Mouse (Mus musculus) NIH3T3 (cell line): ENCODE data around the gene Eno1.
A peak's percentile ranks its signal among the peaks of the same experiment; 100 is the strongest.
"Not testable (repeated sequence)": the region's sequence is repeated elsewhere in the genome, so short reads cannot be mapped to it uniquely, and the experiment has no call there.

Experiments
- DNase-seq: peaks from one replicate; pipeline ENCODE4 v3.0.0-alpha.2; 2012; ENCODE audit warnings: low read depth

Eno1 gene

GRCm38 (mm10) chr4:150249731-150250270 is 13.3 kb downstream of the Eno1 start:
- DNase-seq, result peak; percentile 34

- DNase-seq, result no peak
Observed at GRCm38 (mm10) chr4:150250549-150251422, 14.3 kb downstream of the Eno1 start.

GRCm38 (mm10) chr4:150254416-150254815 is 17.9 kb downstream of the Eno1 start:
- no peak for DNase-seq

- DNase-seq, result no peak
Observed at GRCm38 (mm10) chr4:150255181-150255580, 18.7 kb downstream of the Eno1 start.

GRCm38 (mm10) chr4:150257252-150258204 is 21.0 kb downstream of the Eno1 start:
- peak; percentile 91 for DNase-seq

- DNase-seq, result no peak
Observed at GRCm38 (mm10) chr4:150258388-150258787, 21.9 kb downstream of the Eno1 start.

- no peak for DNase-seq
Observed at GRCm38 (mm10) chr4:150259577-150259976, 23.1 kb downstream of the Eno1 start.

- DNase-seq, result no peak
Observed at GRCm38 (mm10) chr4:150260111-150260510, 23.6 kb downstream of the Eno1 start.

- peak; percentile 51 for DNase-seq
Observed at GRCm38 (mm10) chr4:150260745-150261144, 24.2 kb downstream of the Eno1 start.

- DNase-seq, result no peak
Observed at GRCm38 (mm10) chr4:150262301-150262700, 25.8 kb downstream of the Eno1 start.

- no peak for DNase-seq
Observed at GRCm38 (mm10) chr4:150264903-150265302, 28.4 kb downstream of the Eno1 start.

GRCm38 (mm10) chr4:150265471-150265870 is 28.9 kb downstream of the Eno1 start:
- no peak for DNase-seq

- DNase-seq, result peak; percentile 63
Observed at GRCm38 (mm10) chr4:150266655-150267223, 30.2 kb downstream of the Eno1 start.

- DNase-seq, result no peak
Observed at GRCm38 (mm10) chr4:150268674-150269653, 32.4 kb downstream of the Eno1 start.

- DNase-seq, result peak; percentile 85
Observed at GRCm38 (mm10) chr4:150269679-150270078, 33.2 kb downstream of the Eno1 start.

- DNase-seq, result not testable (repeated sequence)
Observed at GRCm38 (mm10) chr4:150270718-150271117, 34.2 kb downstream of the Eno1 start.

- DNase-seq, result peak; percentile 93
Observed at GRCm38 (mm10) chr4:150272725-150273124, 36.2 kb downstream of the Eno1 start.

- DNase-seq, result no peak
Observed at GRCm38 (mm10) chr4:150275531-150275930, 39.0 kb downstream of the Eno1 start.

- DNase-seq, result not testable (repeated sequence)
Observed at GRCm38 (mm10) chr4:150279336-150279735, 42.8 kb downstream of the Eno1 start.

- no peak for DNase-seq
Observed at GRCm38 (mm10) chr4:150280002-150280401, 43.5 kb downstream of the Eno1 start.

GRCm38 (mm10) chr4:150280459-150280858 is 43.9 kb downstream of the Eno1 start:
- peak; percentile 25 for DNase-seq
